Mouse (Mus musculus): ENCODE results near the gene Wfdc2.
"Not testable (repeated sequence)": the region's sequence is repeated elsewhere in the genome, so short reads cannot be mapped to it uniquely, and the experiment has no call there.

Wfdc2 gene

GRCm38 (mm10) chr2:164549338-164549737 lies 12.9 kb upstream of the Wfdc2 start:
- no peak for DNase-seq

DNA sequence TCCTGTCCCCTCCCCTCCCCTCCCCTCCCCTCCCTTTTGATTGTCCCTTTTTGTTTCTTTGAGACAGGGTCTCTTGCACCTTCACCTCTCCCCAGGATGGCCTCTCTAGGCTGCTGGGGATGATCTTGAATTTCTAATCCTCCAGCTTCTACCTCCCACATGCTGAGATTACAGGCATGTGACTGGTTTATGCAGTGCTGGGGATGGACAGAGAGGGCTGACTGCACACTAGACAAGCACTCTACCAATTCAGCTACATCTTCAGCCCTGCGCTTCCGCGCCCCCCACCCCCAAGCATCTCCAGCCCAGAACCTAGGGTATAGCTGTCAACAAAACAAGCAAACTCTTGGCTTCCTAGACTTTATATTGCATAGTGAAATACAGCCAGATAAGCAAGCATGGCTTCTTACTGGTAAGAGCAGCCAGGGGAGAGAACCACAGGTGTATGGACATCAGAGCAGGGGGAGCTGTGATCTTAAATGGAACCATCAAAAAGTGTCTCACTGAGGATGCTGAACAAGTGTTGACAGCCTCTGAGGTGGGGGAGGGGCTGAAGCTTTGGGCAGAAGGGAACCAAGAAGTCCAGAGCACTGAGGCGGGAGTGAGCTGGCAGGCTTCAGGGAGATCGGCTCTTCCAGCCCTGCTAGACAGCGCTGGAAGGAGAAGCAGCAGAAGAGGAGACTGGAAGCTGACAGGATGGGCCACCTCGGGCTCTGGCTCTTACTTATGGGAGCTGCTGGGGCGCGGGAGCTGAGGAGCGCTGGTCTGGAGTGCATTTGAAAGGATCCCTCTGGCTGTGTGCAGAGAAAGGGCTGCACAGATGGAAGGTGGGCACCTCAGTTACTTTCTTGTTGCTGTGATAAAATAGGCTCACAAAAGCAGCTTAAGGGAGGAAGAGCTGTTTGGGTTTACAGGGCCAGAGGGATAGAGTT lies 12.0 kb upstream of the Wfdc2 start:
- DNase-seq, result peak; percentile 56 to 58

- no peak for DNase-seq
Observed at GRCm38 (mm10) chr2:164550895-164551269, 11.3 kb upstream of the Wfdc2 start.

DNA sequence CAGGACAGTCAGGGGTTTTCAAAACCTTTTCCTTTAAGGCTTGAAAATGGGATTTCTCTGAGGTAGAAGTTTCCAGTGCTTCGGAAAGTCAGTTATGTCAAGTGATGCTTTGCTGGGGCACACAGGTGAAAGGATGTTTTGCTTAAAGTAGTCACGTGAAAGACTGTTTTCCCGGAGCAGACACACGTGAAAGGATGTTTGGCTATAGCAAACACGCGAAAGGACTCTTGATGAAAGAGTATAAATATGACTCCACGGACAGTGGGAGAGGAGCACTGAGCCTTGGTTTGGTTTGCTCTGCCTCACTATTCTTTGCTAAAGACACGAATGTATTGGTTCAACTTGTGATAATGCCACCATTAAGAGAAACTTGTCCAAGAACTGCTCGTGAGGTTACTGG lies 10.7 kb upstream of the Wfdc2 start:
- no peak for DNase-seq

GRCm38 (mm10) chr2:164558426-164558825 lies 3.8 kb upstream of the Wfdc2 start:
- DNase-seq, result no peak

- DNase-seq, result no peak
Observed at GRCm38 (mm10) chr2:164558991-164559645, 3.1 kb upstream of the Wfdc2 start.

GRCm38 (mm10) chr2:164560106-164560505 lies 2.1 kb upstream of the Wfdc2 start:
- DNase-seq, result no peak

DNA sequence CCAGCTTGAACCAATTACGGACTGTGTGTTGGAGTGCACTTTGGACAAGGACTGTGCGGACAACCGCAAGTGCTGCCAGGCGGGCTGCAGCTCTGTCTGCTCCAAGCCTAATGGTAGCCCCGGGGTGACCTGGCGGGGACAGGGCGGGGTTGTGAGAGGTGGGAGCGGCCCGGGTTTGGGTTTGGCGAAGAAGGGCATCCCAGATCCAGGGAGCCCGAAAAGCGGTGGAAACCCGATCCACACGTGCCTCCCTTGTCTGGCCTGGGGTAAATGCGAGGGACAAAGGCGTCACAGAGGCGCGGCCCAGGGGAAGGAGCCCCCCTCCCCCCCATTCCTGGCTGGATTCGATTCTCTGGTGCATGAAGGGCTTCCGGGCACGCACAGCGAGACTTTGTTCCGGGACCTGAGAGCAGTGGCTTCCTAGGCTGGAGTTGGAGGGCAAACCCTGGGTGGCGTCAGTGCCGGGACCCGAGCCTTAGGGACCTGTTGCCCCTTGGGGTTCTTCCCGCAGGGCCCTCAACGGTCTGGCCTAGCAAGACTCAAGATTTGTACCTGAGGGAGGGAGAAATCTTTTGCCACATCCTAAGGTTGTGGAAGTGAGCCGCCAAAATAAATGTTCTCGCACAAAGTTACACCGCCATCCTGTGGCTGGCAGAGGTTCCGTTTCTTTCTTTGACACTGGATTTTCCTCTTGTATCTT lies 1.3 kb downstream of the Wfdc2 start:
- DNase-seq, result peak; percentile 46 to 61

DNA sequence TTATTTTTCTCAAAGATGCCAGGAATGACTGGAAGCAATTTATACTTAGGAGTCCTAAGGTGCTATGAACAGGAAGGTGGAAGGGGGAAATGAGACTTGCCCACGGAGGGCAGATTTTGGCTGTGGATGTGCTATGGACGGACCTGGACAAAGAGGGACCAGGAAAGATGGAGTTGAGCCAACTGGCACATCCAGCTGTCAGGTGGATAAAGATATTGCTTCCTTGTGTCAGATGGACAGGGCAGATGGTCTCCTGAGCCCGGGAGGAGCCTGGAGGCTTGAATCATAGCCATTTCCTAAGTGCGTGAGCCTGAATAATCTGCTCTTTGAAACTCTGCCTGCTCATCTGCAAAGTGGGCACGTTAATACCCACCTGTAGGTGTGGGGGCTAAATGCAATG lies 2.1 kb downstream of the Wfdc2 start:
- DNase-seq, result peak; percentile 57 to 60

- no peak for DNase-seq
Observed at GRCm38 (mm10) chr2:164566997-164567396, 4.8 kb downstream of the Wfdc2 start.

- DNase-seq, result no peak
Observed at GRCm38 (mm10) chr2:164567460-164567859, 5.2 kb downstream of the Wfdc2 start.

DNA sequence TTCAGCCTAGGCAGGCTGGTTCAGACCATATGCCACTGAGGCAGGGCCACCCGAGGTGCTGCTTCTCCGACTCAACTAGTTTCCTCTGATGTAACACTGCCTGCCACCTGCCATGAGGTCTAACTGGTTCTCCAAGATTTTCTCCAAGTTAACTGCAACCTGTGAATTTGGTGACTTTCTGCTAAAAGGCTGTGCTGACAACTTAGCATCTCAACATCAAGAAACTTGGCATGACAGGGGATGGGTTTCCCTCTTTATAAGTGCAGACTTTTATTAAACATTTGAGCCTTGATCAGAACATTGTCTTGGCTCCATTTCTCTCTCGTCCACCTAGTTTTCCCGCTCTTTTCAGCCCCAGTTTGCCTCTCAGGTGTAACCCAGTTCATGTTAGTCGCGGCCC lies 11.1 kb downstream of the Wfdc2 start, which contains the start of gene Spint3:
Spint3 (minus strand) TSS at position 101 of the 400 bp plus-strand sequence.
- not testable (repeated sequence) for DNase-seq

DNA sequence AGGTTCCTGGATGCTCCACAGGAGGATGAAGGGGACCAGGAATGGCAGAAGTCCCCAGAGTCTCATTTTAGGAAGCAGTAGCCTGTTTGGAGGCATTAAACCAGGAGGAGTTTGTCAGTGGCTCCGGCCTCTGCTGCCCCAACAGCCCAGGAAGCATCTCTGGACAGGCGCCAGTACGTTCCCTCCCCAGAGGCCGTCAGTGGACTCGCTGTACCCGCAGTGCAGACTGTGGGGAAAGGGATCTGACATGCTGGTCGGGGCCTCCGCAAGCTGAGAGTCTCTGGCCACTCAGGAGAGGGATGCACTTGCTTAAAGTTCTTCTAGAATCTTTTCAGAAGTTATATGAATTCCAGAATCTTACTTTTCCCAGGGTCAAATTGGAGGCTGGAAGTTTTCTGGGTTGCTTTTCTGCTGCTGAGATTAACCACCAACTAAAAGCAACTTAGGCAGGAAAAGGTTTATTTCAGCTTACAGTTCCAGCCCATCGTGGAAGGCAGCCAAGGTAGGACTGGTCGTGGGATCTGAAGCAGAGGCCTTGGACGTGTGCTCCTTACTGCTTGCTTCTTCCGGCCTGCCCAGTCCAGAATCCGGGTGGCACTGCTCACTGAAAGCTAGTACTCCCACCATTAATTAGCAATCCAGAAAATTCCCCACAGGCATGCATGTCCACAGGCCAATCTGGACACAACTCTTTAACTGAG lies 23.0 kb downstream of the Wfdc2 start, which contains the start of gene Wfdc6a:
Wfdc6a (minus strand) TSS at position 423 of the 701 bp plus-strand sequence.
- peak in 1 of 2 experiments; percentile 20 for DNase-seq

DNA sequence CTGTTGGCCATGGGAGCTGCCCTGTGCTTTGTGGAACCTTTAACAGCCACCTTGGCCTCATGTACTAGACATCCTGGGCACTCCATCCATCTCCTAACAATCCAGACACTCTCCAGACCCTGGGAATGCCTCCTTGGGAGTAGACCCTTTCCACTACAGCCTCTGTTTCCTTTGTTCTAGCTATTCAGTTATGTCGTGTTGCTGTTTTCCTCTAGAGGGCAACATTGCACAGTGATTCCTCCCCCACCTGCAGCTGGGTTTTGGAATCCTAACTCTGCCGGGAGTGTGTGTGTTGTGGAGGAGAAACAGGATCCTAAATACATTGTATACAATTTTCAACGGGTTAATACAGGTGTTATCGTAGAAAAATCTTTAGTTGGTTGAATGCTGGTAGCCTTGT lies 29.8 kb downstream of the Wfdc2 start:
- peak; percentile 58 to 64 for DNase-seq

- DNase-seq, result no peak
Observed at GRCm38 (mm10) chr2:164593494-164593893, 31.3 kb downstream of the Wfdc2 start, which contains the start of gene Eppin. Gene Eppin (minus strand): TSS chr2:164593594.

GRCm38 (mm10) chr2:164600179-164600578 lies 38.0 kb downstream of the Wfdc2 start:
- no peak for DNase-seq

- no peak for DNase-seq
Observed at GRCm38 (mm10) chr2:164603482-164603881, 41.3 kb downstream of the Wfdc2 start.

DNA sequence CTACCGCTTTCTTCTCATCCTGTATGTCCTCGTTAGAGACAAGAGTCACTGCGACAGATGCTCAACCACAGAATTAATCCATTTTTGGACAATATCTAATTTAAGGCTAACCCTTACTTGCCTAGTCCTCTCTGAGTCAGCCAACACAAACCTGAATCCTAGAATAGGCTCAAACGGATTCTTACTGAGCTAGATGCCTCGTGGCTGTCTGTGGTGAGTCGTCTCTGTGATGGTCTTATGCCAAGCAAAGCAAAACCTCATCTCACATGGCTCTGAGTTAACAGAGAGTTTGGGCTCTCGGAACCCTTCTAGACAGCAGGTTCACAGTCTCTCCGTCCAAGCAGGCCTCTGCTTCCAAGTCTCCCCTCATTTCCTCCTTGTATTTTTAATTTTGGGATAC lies 42.2 kb downstream of the Wfdc2 start:
- no peak for DNase-seq

- DNase-seq, result peak in 1 of 2 experiments; percentile 10
Observed at GRCm38 (mm10) chr2:164608781-164609180, 46.6 kb downstream of the Wfdc2 start.

DNA sequence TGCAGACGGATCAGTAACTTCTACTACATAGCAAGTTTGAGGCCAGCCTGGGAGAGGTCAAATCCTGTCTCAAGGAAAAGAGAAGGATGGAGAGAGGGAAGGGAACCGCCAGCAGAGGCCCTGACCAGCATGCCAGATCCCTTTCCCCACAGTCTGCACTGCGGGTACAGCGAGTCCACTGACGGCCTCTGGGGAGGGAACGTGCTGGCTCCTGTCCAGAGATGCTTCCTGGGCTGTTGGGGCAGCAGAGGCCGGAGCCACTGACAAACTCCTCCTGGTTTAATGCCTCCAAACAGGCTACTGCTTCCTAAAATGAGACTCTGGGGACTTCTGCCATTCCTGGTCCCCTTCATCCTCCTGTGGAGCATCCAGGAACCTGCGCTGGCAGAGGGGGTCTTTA lies 51.3 kb downstream of the Wfdc2 start, which contains the start of the genes Wfdc6b and Wfdc8:
Wfdc6b (plus strand) TSS at position 52 of the 400 bp plus-strand sequence.
Wfdc8 (minus strand) TSS at position 156 of the 400 bp plus-strand sequence.
- DNase-seq, result peak; percentile 38 to 60

DNA sequence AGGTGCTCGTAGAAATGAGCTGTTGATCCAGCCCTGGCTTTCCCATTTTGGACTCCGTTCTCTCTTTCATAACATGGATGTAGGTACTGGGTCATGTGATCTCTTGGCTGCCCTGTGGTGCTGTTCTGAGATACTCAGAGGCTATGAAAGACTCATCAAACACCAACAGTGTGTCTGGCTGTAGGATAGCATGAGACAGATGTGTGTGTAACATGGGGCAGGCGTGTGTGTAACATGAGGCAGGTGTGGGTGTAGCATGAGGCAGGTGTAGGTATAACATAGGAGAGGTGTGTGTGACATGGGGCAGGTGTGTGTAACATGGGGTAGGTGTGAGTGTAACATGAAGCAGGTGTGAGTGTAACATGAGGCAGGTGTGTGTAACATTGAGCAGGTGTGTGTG lies 53.2 kb downstream of the Wfdc2 start:
- DNase-seq, result no peak

Measured in cerebellum, postnatal 10 days (tissue).